Mouse (Mus musculus): ENCODE results near the gene Cyp4a12a. TPM values are rescaled to one million over a fixed set of nuclear protein-coding genes. Genes with fewer than 3 reads are reported as not detected.
"Not testable (repeated sequence)": the region's sequence is repeated elsewhere in the genome, so short reads cannot be mapped to it uniquely, and the experiment has no call there.

Gene Cyp4a12a
- not detected in 2 replicates for total RNA-seq (2021)
- long read RNA-seq, transcript Cyp4a12a-201 (12 exons, 2,422 nt): major isoform, 114 of 127 reads
- long read RNA-seq, partial matches to known transcripts: 7 of 127 reads
- long read RNA-seq, other reads (novel, unspliced or antisense): 6 of 127 reads

DNA sequence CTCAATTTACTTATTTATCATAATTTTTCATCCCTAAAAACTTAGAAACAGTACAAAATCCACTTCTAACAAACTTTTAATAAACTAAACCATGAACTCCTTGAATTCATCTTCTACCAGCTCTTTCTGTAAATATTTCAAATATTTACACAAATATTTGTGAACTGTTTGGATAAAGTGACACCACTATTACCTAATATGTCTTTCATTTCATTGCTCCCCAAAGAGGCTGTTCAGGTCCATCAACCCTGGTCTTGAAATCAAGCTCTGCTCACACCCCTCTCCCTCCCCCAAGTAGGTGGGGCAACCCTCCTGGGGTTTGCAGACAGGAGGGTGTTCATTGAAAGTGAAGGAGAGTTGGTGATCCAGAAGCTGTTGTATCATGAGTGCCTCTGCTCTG, at the start of gene Cyp4a12a:
Cyp4a12a (plus strand) TSS at position 301 of the 400 bp plus-strand sequence.
- DNase-seq: not testable (repeated sequence)

DNA sequence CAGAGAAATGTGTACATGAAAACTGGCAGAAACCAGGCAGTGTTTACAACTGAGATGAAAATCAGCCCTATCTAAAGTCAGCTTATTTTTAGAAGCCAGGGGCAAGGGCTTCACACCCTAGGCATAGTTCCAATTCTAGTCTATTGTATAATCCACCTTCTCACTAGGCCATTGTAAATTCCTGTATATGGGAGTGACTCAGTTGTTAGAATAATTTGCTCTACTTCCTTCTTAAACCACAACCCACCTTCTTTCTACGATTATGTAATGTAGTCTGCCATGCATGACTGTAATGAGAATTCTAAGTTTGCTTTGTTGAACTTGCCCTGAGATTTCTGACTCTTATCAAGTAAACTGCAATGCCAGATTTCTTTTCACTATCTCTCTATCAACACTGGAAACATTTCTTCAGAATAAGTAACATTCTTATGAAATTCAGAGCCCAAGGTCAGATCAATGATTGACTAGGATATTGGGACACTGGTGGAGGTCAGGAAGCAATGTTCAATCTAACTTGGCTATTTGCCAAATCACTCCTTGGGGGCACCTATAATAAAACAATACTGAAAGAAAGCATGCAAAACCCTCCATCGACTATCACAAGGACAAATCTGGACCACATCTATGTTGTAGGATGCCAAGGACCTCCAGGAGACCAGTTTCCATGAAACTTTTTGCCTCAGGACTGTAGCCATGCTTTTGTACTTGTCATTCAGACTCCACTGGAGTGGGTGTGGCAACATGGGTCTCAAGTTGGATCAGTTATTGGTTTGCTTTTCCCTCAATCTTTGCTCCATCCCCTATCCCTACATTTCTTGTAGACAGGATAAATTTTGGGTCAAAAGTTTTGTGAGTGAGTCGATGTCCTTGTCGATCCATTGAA, 33.9 kb upstream of the Cyp4a12a start:
- not testable (repeated sequence) for DNase-seq

DNA sequence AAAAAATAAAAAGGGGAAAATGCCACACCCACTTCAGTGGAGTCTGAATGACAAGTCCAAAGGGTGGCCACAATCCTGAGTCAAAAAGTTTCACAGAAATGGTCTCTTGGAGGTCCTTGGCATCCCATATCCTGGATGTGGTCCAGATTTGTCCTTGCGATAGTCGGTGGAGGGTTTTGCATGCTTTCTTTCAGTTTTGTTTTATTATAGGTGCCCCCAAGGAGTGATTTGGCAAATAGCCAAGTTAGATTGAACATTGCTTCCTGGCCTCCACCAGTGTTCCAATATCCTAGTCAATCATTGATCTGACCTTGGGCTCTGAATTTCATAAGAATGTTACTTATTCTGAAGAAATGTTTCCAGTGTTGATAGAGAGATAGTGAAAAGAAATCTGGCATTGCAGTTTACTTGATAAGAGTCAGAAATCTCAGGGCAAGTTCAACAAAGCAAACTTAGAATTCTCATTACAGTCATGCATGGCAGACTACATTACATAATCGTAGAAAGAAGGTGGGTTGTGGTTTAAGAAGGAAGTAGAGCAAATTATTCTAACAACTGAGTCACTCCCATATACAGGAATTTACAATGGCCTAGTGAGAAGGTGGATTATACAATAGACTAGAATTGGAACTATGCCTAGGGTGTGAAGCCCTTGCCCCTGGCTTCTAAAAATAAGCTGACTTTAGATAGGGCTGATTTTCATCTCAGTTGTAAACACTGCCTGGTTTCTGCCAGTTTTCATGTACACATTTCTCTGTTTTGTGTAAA, 20.4 kb upstream of the Cyp4a12a start:
- DNase-seq: not testable (repeated sequence)

DNA sequence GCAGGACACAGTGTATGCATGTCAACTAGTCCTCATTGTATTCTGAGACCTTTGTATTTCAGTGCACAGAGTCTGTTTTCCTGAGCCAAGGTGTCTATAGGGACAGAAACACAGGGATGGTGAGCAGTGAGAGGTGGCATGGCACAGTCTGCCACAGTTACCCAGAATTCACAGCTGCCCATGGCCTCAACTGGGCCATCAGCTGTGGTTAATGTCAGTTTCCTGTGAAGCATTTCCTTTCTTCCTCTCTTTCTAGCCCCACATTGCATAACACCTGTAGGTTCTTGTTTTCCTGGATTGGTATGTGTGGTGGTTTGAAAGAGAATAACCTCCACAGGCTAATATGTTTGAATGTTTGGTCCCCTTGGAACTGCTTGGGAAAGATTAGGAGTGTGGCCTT, 18.5 kb upstream of the Cyp4a12a start:
- DNase-seq: no peak

DNA sequence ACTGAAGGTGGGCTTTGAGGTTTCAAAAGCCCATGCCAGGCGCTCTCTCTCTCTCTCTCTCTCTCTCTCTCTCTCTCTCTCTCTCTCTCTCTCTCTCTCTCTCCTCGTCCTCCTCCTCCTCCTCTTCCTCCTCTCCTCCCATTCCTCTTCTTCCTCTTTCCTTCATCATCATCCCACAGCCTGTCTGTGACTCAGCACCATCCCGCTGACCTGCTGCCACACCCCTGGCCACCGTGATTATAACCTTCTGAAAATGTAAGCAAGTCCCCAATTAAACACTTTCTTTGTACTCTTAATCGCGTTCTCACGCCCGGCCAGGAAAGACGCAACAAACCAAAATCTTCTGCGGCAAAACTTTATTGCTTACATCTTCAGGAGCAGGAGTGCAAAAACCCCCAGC, 18.1 kb upstream of the Cyp4a12a start:
- DNase-seq: not testable (repeated sequence)

DNA sequence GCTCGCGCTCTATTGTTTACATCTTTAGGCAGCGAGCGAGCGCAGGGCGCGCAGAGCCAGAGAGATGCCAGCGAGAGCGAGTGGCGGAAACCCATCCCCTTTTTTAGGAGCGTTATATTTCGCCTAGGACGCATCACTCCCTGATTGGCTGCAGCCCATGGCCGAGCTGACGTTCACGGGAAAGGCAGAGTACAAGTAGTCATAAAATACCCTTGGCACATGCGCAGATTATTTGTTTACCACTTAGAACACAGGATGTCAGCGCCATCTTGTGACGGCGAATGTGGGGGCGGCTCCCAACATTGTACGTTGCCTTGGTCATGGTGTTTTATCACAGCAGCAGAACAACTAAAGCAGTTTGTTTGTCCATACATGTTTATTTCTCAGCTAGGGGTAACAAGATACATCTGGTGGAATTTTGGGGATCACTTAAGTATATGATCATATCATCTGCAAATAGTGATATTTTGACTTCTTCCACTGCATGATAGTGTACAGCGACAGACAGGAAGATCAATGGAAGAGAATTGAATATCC, 17.5 kb upstream of the Cyp4a12a start:
- not testable (repeated sequence) for DNase-seq

DNA sequence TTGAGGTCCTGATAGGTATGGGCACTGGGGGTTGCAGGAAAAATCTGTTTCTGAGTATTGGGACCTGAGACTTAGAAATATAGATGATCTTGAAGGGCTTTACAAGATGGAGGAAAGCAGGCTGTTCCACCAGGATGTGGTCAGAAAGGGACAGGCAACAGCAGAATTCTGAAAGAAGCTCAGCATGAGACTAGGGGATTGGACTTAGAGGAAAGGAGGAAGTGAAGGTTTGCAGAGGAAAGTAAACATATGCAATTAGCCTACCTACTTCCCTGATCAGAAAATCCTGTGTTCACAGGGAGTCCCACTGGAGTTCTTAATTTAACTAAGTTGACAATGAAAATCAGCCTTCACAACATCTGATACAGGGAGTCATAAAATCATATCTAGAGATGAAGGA, 26.9 kb downstream of the Cyp4a12a start:
- not testable (repeated sequence) for DNase-seq

DNA sequence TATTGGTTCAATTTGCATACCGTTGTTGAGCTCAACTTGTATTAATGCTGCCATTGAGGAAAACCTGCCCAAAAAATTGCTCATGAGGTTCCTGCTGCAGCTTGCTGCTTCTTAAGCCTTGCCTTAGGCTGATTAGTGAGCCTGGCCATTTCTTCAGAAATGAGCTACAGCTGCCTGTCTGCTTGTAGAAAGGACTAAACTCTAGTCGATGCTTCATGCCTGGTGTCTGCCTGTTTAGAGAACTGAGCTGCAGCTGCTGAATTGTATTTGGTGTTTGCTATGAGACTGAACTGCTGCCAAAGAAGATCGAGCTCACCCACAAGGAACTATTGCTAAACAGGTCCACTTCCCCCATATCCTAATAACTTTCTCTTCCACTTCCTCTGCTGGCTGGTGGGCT, 66.8 kb downstream of the Cyp4a12a start:
- not testable (repeated sequence) for DNase-seq

DNA sequence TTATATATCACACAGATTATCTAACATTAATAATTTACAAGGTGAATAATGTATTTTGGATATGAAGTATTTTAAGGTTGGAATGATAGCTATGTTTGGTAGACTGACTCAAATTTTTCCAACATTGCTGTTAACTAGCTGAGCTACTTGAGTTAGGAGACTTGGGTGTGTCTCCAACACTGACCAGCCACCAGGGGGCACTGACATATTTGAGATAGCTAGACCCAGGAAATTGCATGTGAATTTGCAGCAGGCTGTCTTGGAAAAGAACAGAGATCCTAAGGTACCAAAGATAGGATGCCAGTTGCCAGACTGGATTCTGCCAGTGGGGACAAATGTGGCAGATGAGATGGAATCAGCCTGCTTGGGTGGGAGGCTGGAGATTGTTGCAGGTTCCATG, 69.2 kb downstream of the Cyp4a12a start:
- not testable (repeated sequence) for DNase-seq

Other genes with a start within 250 kb of the Cyp4a12a start
- gene Tal1, start 242.6 kb upstream of the Cyp4a12a start, total RNA-seq (2021): 2.9 and 3.5 TPM in 2 replicates
- gene Pdzk1ip1, start 210.3 kb upstream of the Cyp4a12a start, total RNA-seq (2021): 0.58 TPM in 1 of 2 replicates, not detected in the other
- not detected in 2 replicates for gene Cyp4x1, start 164.8 kb upstream of the Cyp4a12a start, total RNA-seq (2021)
- not detected in 2 replicates for gene Cyp4a29, start 57.0 kb upstream of the Cyp4a12a start, total RNA-seq (2021)
- gene Cyp4a12b, start 112.6 kb downstream of the Cyp4a12a start, total RNA-seq (2021): 0.38 TPM in 1 of 2 replicates, not detected in the other
- not detected in 2 replicates for gene Cyp4a30b, start 153.6 kb downstream of the Cyp4a12a start, total RNA-seq (2021)
- gene Cyp4a14, start 197.1 kb downstream of the Cyp4a12a start, total RNA-seq (2021): 2.7 TPM in 1 of 2 replicates, not detected in the other
- 2.0 TPM in 1 of 2 replicates, not detected in the other for gene Cyp4a10, start 219.2 kb downstream of the Cyp4a12a start, total RNA-seq (2021)

All from adrenal gland, postnatal 25 days (tissue).